Mouse (Mus musculus): ENCODE results near the gene Cdkn2aipnl.

DNA sequence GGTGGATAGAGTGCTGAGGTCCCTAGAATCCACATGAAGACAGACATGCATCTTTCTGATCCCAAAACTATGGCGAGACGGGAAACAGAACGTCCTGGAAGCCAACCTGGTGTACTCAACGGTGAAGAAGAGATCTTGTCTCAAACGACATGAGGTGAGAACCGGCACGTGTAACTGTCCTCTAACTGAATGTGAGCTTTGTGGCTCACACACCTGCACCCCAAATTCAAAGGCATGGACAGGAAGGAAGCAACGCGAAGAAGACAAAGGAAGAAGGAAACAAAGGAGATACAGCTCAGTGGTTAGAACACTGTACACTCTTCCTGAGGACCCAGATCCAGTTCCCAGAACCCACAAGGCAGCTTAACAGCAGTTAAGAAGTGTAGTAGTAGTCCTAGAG is 17.5 kb upstream of the Cdkn2aipnl start:
- TF ChIP-seq CTCF (IDR thresholded peaks at IDR 0.05; ENCODE audit: extremely low read depth, insufficient read depth, low read length) (no peak), POLR2A (IDR thresholded peaks at IDR 0.05; ENCODE audit: extremely low read depth, insufficient read depth, low read length) (no peak)
